Mouse (Mus musculus): ENCODE measurements at regions not wholly inside any gene's neighbourhood (a gene's known extent, or its start where the extent isn't known, plus 50 kb on each side); places are given as distances from the start of the nearest gene placed in this dataset.
"Not testable (repeated sequence)": the region's sequence is repeated elsewhere in the genome, so short reads cannot be mapped to it uniquely, and the experiment has no call there.

GRCm38 (mm10) chr13:7233399-7233798 lies 584.8 kb upstream of the Pfkp start:
- Histone ChIP-seq H3K4me3 (no peak overlapping the region), H3K4me2 (replicated peaks) (no peak overlapping the region), H3K27ac (replicated peaks) (no peak overlapping the region), H3K36me3 (no peaks in the 10 kb centered on the region), H3K9ac (replicated peaks) (no peak overlapping the region), H3K27me3 (no peaks in the 10 kb centered on the region), H3K4me1 (no peaks in the 10 kb centered on the region), H3K9me3 (no peaks in the 10 kb centered on the region)
- WGBS = 24% methylated on average over 2 of the region's 2 CpGs
- ATAC-seq (replicated peaks) = no peak

DNA sequence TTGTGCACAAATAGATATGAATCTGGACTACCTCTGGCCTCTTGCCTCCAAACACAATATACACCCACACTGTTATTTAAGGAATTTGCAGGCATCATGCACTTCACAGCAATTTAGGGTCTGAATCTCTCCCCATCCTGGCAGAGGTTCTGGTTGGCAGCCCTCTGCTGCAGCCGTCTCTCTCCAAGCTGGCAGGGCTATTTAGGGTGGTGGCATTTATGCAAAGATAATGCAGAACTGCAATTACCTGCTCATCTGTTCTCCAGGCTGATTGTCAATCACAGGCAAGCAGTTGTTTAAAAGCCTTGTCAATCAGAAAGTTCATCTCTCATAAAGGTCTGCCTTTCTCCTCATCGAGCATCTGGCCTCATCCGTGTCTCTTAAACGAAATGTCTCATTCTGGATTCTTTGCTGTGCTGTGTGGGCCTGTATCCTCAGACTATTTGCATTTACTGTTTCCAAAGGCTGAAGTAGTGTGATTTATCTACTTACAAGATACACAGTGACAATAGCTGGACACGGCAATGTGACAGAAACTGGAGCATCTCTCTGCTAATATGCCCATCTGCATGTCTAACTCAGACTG lies 558.1 kb upstream of the Pfkp start:
- no peak overlapping the region for H3K9ac ChIP-seq (replicated peaks)
- 55% methylated on average over 5 of the region's 5 CpGs for WGBS
- H3K4me3 ChIP-seq = no peak overlapping the region
- H3K27me3 ChIP-seq = no peaks in the 10 kb centered on the region
- H3K4me1 ChIP-seq = peaks cover 4% of the 10 kb centered on the region; the same call in 1 of the 2 replicates
- peak; percentile 64; the same call in 1 of the 2 replicates for ATAC-seq (replicated peaks)
- no peak overlapping the region for H3K4me2 ChIP-seq (replicated peaks)
- peak overlapping the region; percentile 44 for H3K27ac ChIP-seq (replicated peaks)
- no peaks in the 10 kb centered on the region for H3K9me3 ChIP-seq
- H3K36me3 ChIP-seq = no peaks in the 10 kb centered on the region

GRCm38 (mm10) chr13:7195990-7196389 lies 547.4 kb upstream of the Pfkp start:
- Histone ChIP-seq H3K9ac (replicated peaks) (no peak overlapping the region), H3K4me2 (replicated peaks) (no peak overlapping the region), H3K36me3 (no peaks in the 10 kb centered on the region), H3K4me1 (no peaks in the 10 kb centered on the region), H3K27me3 (no peaks in the 10 kb centered on the region), H3K27ac (replicated peaks) (no peak overlapping the region), H3K4me3 (no peak overlapping the region), H3K9me3 (no peaks in the 10 kb centered on the region)
- WGBS = 77% methylated on average over 6 of the region's 6 CpGs
- ATAC-seq (replicated peaks) = no peak

DNA sequence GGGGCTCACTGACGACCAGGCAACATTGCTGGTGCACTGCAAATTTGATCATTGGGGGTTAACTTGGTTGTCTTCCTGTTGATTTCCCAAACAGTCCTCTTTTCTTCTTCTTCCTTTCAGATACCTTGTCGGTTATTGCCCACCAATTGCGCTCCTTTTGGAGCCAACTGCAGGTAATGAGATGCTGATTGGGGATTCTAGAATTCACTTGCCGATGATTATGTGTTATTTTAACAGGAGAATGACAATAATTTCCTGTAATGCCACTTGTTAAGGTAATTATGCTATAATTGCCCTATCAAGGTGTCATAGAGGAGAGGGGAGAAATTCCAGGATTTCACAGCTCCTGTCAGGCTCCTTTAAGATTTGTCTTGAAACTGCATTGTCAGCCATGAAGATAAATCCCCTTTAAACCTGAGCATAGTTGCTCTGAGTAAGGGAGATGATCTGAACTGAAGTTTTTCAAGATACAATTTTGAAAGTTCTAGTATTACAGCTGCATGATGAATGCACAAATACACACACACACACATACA lies 533.7 kb upstream of the Pfkp start:
- Histone ChIP-seq H3K4me2 (replicated peaks) (no peak overlapping the region), H3K9me3 (no peaks in the 10 kb centered on the region), H3K27me3 (no peaks in the 10 kb centered on the region), H3K27ac (replicated peaks) (no peak overlapping the region), H3K4me3 (no peak overlapping the region), H3K36me3 (no peaks in the 10 kb centered on the region), H3K9ac (replicated peaks) (no peak overlapping the region), H3K4me1 (no peaks in the 10 kb centered on the region)
- WGBS = 52% methylated on average over 4 of the region's 4 CpGs
- ATAC-seq (replicated peaks) = no peak

- H3K4me2 ChIP-seq (replicated peaks) = no peak overlapping the region
- ATAC-seq (replicated peaks) = no peak
- H3K9ac ChIP-seq (replicated peaks) = no peak overlapping the region
- no peaks in the 10 kb centered on the region for H3K4me1 ChIP-seq
- no peak overlapping the region for H3K4me3 ChIP-seq
- 65% methylated on average over 9 of the region's 9 CpGs for WGBS
- H3K36me3 ChIP-seq = no peaks in the 10 kb centered on the region
- H3K9me3 ChIP-seq = peaks cover 3% of the 10 kb centered on the region; the same call in 1 of the 2 replicates
- H3K27me3 ChIP-seq = no peaks in the 10 kb centered on the region
- H3K27ac ChIP-seq (replicated peaks) = no peak overlapping the region
These were observed 527.1 kb upstream of the Pfkp start for GRCm38 (mm10) chr13:7175561-7176160.

- not testable (repeated sequence) for H3K36me3 ChIP-seq; H3K4me1 ChIP-seq; H3K9ac ChIP-seq (replicated peaks); H3K27ac ChIP-seq (replicated peaks); H3K4me2 ChIP-seq (replicated peaks); H3K27me3 ChIP-seq; ATAC-seq (replicated peaks); H3K9me3 ChIP-seq; H3K4me3 ChIP-seq
- 62% methylated on average over 3 of the region's 3 CpGs for WGBS
These were observed 521.5 kb upstream of the Pfkp start for GRCm38 (mm10) chr13:7170035-7170434.

DNA sequence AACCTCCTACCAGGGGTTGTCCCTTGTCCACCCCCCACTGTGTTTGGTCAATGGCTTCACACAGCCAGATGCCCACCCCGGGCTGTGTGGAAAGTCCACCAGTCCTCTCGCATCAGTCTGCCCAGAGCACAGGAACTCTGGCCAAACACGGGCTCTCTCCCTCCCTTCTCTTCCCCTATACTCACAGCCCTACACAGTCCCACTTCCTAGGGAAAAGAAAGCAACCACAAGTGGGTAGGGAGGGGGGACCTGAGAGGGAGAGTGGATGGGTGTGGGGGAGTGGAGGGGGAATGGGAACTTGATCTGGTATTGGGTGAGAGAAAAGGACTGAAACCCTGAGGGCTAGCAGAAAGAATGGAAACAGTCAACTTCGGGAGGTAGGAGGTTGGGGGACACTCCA lies 497.8 kb upstream of the Pfkp start:
- Histone ChIP-seq H3K4me3 (no peak overlapping the region), H3K27ac (replicated peaks) (no peak overlapping the region), H3K4me1 (no peaks in the 10 kb centered on the region), H3K4me2 (replicated peaks) (no peak overlapping the region), H3K9me3 (no peaks in the 10 kb centered on the region), H3K9ac (replicated peaks) (no peak overlapping the region), H3K36me3 (no peaks in the 10 kb centered on the region), H3K27me3 (no peaks in the 10 kb centered on the region)
- no peak for ATAC-seq (replicated peaks)
- WGBS = 67% methylated on average over 4 of the region's 4 CpGs

DNA sequence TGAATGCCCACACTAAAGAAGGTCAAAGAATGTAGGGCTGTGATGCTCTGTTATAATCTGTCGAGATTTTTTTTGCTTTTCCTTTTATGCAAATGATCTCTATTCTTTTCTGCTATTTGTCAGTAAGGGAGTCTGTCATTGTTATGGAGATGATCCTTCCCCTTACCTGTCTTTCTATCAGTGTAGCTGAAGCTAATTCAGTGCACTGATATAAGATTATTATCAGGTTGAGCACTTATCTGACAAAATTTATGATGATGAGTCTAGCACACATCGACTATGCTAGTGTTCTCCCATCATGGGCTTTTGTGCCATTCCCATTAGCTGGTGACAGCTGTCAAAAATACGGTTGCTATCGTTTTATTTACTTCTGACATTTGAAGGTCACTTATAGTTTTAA lies 462.0 kb upstream of the Pfkp start:
- Histone ChIP-seq H3K36me3 (no peaks in the 10 kb centered on the region), H3K9ac (replicated peaks) (no peak overlapping the region), H3K4me1 (no peaks in the 10 kb centered on the region), H3K27ac (replicated peaks) (no peak overlapping the region), H3K4me3 (no peak overlapping the region), H3K9me3 (no peaks in the 10 kb centered on the region), H3K27me3 (no peaks in the 10 kb centered on the region), H3K4me2 (replicated peaks) (no peak overlapping the region)
- WGBS = 65% methylated on average over 4 of the region's 4 CpGs
- ATAC-seq (replicated peaks) = peak; percentile 60; the same call in 1 of the 2 replicates

GRCm38 (mm10) chr13:7103289-7103688 lies 454.7 kb upstream of the Pfkp start:
- Histone ChIP-seq H3K4me1 (no peaks in the 10 kb centered on the region), H3K9ac (replicated peaks) (no peak overlapping the region), H3K27me3 (no peaks in the 10 kb centered on the region), H3K4me2 (replicated peaks) (no peak overlapping the region), H3K36me3 (no peaks in the 10 kb centered on the region), H3K4me3 (no peak overlapping the region), H3K27ac (replicated peaks) (no peak overlapping the region), H3K9me3 (no peaks in the 10 kb centered on the region)
- 92% methylated on average over 4 of the region's 4 CpGs for WGBS
- ATAC-seq (replicated peaks) = no peak

DNA sequence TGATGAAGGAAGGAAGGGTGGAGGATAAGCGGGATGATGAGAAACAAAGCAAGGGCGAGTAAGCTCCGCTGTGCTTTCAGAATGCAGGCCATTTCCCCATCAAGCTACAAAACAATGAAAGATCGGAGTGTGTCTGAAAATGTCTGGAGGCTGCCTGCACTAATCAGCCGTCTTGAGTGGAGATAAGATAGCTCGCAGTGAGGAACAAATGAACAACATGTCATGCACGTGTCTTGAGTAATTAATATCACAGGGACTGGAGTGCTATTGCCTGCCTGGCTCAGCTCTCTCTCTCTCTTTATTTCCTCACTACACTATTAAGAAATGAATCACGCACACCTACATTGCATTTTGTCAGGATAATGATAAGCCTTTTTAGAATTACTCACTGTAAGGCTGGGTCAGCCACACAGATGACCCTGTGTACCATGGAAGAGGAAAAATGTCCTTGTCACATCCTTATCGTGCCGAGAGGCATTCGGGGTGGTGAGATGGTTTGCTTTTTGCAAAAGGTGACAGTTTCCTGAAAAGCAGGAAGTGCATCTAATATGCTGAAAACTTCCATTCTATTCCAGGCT lies 444.6 kb upstream of the Pfkp start:
- Histone ChIP-seq H3K4me2 (replicated peaks) (no peak overlapping the region), H3K27me3 (no peaks in the 10 kb centered on the region), H3K9ac (replicated peaks) (no peak overlapping the region), H3K27ac (replicated peaks) (no peak overlapping the region; the same call in 1 of the 2 replicates), H3K36me3 (no peaks in the 10 kb centered on the region), H3K4me1 (no peaks in the 10 kb centered on the region), H3K4me3 (no peak overlapping the region), H3K9me3 (no peaks in the 10 kb centered on the region)
- whole genome bisulfite sequencing = 56% methylated on average over 11 of the region's 11 CpGs
- peak; percentile 43; the same call in 1 of the 2 replicates for ATAC-seq (replicated peaks)

- Histone ChIP-seq H3K9ac (replicated peaks) (no peak overlapping the region), H3K4me1 (no peaks in the 10 kb centered on the region), H3K4me2 (replicated peaks) (no peak overlapping the region), H3K27me3 (no peaks in the 10 kb centered on the region), H3K9me3 (no peaks in the 10 kb centered on the region), H3K36me3 (no peaks in the 10 kb centered on the region), H3K27ac (replicated peaks) (no peak overlapping the region), H3K4me3 (no peak overlapping the region)
- no peak for ATAC-seq (replicated peaks)
- 87% methylated on average over 2 of the region's 2 CpGs for WGBS
These were observed 442.3 kb upstream of the Pfkp start for GRCm38 (mm10) chr13:7090916-7091315.

GRCm38 (mm10) chr13:7066211-7066610 lies 417.6 kb upstream of the Pfkp start:
- Histone ChIP-seq H3K4me2 (replicated peaks) (no peak overlapping the region), H3K4me3 (no peak overlapping the region), H3K4me1 (no peaks in the 10 kb centered on the region), H3K27me3 (no peaks in the 10 kb centered on the region), H3K36me3 (no peaks in the 10 kb centered on the region), H3K9ac (replicated peaks) (no peak overlapping the region), H3K27ac (replicated peaks) (no peak overlapping the region), H3K9me3 (no peaks in the 10 kb centered on the region)
- 69% methylated on average over 3 of the region's 3 CpGs for WGBS
- no peak for ATAC-seq (replicated peaks)

Data from forebrain, embryonic 15.5 days (tissue).